Mouse (Mus musculus) frontal cortex, adult 2 months (tissue): ENCODE measurements around the gene Vta1. TPM values are rescaled to one million over a fixed set of nuclear protein-coding genes. Genes with fewer than 3 reads are reported as not detected.

Source experiments
- DNase-seq, 2 experiments: peaks; one replicate each; pipeline ENCODE4 v3.0.0; 2022; ENCODE audit warnings: low spot score in 1 of 2; ENCODE audit errors: extremely low spot score in 1 of 2
- polyA plus RNA-seq: library from polyadenylated mRNA; depleted of rRNA; stranded (reverse); fragments of >200 nt; gene quantifications from 2 replicates; pipeline ENCODE4 v1.2.3, GENCODE M21; 2012; rRNA removed

Gene Vta1
- polyA plus RNA-seq, result 93.5 and 103 TPM in 2 replicates

DNA sequence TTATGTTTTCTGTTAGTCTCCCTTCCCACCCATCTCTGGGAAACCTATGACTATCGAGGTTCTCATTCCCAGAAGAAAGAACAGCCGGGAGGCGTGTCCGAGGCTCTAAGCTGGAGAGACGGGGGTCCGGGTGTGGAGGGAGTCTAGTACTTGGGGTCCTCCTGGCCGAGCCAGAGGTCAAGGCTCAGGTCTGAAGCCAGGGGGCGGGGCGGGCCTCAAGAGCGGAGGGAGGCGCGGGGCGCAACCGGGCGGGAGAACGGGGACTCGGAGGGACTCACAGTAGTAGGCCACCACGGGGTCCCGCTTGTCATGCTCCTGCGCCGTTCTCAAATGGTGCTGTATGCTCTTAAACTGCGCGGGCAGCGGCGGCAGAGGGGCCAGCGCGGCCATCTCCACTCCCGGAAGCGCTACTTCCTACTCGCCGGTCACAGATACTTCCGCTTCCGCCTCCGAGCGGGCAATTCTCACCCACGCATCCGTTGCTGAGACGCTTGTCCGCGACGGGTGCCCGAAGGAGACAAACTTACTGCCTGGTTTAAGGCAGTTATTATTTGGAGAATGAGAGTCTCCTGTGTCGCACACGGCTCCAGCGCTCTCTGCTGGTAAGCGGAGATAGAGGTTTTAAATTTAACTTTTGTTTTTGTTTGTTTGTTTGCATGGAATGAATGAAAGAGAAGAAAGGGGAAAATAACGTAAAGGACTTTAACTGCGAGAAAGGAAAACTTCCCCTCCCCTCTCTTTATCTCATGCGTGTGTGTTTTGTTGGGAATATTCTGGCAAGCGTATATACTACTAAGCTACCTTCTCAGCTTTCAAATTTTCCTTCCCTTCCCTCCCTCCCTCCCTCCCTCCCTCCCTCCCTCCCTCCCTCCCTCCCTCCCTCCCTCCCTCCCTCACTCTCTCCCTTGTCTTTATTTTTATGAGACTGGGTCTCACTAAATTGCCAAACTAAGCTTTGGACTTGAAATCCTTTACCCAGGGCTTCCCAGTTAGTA lies at the start of gene Vta1, which contains the start of gene Nmbr:
Vta1 (minus strand) TSS at position 489 of the 995 bp plus-strand sequence.
Nmbr (plus strand) TSS at position 520 of the 995 bp plus-strand sequence.
- DNase-seq, result peak; percentile 99 to 100

DNA sequence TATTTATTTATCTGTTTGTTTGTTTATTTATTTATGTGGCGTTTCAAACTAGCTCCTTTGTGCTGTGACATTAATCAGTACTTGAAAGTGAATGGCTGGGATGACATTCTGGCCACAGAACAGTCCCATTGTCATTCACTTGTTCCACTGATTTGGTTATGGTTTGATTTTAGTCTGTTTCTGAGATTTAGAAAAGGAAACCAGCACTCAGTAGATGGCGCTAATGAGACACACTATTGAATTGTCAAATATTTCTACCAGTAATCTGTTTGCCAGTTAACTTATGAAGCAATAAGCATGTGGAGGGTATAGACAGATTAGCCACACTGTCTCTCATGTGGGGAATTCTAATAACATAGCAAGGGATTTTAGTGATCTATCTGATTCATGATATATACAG lies 28.9 kb upstream of the Vta1 start:
- peak; percentile 15 to 88 for DNase-seq

DNA sequence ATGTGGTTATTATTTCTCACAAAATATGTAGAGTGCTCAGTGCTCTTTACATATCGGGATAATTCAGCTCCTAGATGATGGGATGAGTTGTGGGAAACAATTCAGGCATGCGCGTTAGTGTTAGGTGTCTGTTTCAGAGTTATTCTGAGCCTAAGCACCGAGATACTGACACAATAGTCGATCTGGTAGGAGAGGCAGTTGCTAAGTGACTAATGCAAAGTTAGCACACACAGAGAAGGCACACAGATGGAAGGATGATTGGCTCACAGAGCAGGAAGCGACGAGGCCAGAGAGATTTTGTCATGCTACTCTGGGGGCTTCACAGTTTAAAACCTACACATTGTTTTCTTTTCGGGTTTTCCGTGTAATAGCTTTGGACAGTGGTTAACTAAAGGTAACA lies 20.3 kb upstream of the Vta1 start:
- peak; percentile 33 to 63 for DNase-seq

DNA sequence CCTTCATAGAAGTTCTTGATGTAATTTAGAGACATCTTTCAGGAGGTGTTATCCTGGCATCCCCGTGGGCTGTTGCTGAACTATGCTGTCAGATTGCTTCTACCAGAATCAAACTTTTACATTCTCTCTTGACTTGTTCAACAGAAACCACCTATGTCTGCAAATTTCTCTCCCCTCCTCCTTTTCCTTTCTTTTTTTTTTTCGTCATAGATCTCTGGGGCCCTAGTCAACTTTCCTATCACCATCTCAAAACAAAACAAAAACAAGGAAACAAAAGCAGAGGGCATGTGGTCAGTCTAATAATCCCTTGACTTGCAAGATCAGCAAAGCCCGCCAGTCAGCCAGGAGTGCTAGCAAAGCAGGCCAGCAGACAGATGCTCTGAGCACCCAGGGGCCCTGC lies 12.8 kb upstream of the Vta1 start, which contains the start of gene Gje1:
Gje1 (minus strand) TSS at position 101 of the 400 bp plus-strand sequence.
- DNase-seq, result no peak

DNA sequence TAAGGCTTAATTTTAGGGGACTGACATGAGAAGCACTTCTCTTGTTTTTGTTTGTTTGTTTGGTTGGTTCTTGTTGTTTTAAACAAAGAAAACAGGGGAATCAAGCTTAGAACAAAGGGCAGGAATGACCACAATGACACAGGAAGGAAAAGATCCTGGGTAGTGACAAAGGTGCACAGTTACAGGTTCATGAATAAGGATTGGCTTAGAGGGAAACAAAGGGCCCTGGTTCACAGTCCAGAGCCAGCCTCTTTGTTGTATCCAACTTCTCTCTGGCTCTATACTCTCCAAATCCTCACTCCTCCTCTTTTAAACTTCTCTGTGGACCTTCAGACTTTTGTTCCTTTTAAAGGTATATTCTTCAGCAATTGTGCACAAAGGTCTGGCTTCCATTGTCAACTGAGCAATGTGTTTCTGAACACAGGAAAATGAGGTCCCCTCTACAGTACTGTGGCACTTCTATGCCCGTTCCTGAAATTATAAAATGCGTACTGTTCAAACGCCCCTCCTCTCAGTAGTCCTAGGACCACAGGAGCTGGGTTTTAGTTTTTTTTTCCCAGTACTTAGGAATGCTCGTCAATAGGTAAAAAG lies 1.4 kb downstream of the Vta1 start:
- DNase-seq, result no peak

DNA sequence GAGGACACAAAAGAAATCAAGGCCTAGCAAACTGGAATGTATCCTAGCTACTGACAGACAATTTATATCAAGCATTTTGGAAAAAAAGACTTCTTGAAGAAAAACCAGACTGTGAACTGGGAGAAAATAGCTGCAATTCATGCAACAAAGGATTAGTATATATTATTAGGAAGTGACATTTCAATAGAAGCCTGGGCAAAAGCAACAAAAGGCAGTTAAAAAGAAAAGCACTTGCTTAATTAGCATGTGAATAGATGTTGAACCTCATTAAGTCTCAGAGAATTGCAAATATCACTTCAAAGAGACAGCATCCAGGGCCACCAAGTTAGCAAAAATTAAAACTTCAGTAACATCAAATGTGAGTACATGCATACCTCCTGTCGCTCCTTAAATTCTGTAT lies 2.1 kb downstream of the Vta1 start:
- DNase-seq, result no peak

DNA sequence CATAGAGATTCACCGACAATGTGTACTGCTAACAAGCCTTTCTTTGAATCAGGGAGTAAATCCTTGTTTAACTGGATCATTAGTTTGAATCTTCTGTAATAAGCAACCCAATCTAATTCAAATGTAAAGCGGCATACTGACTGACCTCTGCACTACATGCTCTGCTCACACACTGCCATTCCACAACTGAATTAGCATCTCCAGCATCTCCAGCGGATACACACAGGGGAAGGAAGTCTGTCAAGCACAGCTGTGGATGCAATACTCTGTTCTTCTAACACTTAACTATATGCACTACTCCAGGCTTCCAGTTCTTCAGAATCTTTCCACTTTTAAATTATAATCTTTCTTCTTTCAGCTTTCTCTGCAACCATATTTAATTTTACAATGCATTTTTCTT lies 15.0 kb downstream of the Vta1 start:
- DNase-seq, result no peak

DNA sequence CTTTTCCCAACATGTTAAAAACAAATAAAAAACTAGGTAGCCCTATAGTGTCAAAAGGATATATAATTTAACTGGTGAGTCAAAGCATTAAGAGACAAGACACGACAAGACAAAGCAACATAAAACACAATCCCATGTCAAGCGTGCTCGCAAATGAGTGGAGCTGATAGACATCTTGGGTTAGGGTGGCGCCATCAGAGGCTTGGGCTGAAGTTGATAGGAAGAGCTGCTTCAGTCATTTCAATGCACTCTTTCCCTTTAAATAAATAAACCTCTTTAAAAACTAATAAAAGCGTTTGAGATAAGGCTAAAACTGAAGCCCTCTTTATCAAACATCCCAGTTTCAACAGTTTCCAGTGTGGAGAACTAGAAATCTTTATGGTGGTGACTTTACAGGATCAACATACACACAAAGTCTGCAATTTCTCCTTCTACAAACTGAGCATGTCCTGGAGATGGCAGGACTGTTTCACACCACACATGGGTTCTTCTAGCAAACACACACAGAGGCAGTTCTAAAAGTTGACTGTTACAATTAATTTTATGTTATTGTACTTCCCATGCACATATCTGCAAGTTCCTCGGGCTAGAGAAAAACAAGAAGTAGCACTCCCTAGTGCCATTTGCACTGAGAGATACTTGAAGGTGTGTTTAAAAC lies 16.4 kb downstream of the Vta1 start:
- DNase-seq, result no peak

DNA sequence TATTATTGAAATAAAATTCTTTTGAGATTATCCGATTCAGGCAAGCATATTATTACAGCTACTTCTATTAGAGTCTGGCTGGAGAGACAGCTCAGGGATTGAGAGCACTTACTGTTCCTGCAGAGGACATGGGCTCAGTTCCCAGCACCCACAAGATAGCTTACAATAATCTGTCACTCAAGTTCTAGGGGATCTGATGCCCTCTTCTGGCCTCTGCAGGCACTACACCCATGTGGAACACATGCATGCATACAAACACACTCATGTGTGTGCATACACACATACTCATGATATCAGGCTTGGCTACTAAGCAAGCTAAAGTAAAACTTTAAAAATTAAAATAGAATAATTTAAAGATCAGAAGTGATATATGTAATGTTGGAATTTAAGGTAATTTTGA lies 19.7 kb downstream of the Vta1 start:
- DNase-seq, result no peak

DNA sequence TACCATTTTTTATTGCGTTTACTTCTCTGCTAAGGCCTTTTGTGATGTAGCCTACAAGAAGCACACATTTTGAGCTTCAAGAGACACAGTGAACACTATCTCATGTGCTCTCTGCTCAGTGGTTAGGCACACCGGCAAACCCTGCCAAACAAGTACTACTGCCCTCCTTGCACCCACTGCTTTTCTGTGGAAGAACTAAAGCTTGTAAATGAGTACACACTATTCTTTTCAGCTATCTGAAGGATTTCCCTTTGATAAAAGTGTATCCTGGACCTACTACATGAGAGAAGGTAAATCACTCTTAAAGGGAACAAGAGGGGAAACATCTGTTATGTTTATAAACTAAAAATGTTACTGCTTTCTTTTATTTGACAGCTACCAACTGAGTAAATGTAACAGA lies 39.2 kb downstream of the Vta1 start:
- no peak for DNase-seq

DNA sequence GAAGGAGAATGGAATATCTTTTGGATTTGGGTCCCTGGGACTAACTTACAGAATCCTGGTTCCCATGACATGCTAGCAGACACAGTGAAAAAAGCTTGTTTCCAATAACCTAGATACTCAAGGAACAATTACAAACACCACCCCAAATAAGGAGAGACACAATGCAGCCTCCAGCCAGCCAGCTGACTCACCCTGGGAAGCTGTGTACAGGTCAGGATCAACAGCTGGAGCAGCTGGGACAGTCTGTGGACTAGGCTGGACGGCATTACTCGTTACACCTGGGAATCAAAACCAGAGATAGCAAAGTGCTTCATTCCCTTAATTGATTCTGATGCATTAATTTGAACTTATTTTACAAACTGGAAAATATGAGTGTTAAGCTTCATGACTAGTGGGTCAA lies 44.5 kb downstream of the Vta1 start:
- no peak for DNase-seq

DNA sequence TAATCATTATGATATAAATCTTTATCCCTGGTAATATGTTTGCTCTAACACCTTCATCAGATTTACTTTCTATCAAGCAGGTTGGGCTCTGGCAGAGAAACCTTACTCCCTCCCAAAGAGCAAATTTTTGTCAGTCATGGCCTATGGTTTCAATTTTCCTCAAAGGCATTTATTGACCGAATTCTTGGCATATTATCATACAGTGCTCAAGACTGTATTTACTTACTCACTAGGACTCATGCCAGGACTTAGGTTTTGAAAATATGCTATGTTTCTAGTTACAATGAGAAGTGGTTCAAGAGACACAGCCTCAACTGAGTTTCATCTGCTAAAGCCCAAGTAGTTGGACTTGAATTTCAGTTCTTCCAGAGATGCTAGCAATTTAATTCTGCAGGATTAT lies 65.7 kb downstream of the Vta1 start:
- DNase-seq, result no peak

DNA sequence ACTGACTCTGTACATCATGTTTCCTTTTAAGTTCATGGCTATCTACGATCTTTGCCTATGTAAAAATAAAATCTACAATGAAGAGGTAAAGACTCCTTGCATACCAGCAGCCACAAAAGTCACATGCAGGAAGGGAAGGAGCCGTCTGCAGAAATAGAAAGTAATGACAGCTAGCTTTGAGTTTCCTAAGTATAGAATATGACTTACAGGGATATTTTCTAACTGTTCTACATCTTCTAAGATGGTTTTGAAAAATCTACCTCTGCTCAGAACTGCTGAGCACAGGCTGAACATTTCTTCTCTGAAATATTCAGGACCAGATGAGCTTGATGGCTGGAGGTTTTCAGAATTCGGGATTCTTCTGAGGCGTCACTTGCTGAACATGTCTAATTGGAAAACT lies 66.3 kb downstream of the Vta1 start:
- peak in 1 of 2 experiments; percentile 9 for DNase-seq

DNA sequence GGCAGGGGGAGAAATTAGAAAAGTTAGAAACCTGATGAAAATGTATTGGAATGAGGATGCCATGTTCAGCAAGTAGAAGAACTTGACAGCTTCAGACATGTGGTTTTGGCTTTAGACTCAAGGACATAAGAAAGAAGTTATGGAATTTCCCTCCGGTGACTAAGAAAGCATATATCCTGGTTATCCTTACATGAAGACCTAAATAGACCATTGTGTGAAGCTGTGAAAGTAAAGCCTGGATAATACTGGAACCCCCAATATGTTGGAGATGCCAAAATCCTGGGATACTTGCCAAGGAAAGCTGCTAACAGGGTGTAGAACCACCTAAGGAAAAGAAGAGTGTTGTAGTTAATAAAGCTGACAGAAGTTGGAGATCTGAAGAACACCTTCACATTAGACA lies 79.7 kb downstream of the Vta1 start:
- peak in 1 of 2 experiments; percentile 3 for DNase-seq

DNA sequence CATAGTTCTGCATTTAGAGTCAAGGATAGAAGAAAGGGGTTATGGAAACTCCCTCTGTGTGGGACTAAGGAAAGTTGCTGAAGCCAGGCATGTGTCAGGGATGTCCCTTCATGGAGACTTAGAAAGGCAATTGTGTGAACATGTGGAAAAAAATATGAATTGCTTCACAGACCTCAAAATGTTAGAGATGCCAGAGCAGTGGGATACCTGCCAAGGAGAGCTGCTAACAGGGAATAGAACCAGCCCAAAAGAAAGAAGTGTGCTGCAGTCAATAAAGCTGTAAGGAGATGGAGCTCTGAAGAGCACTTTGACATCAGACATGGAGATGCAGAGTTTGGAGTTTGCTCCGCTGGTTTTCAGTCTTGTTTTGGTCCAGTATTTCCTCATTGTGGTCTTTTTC lies 86.2 kb downstream of the Vta1 start:
- DNase-seq, result peak in 1 of 2 experiments; percentile 9

DNA sequence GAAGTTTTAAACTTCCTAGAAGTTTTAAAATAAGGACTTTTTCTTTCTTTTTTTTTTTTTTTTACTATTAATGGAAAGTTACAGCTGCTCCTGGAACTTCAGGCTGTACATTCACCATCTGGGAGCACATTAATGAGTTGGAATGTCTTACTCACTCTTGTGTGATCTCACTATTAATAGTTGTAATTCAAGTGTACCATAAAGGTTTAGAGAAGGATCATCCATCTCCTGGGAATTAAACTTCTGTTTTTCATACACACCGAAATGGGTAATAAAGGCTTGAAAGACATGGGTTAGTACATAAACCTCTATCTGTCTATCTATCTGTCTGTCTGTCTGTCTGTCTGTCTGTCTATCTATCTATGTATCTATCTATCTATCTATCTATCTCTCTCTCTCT lies 87.1 kb downstream of the Vta1 start:
- no peak for DNase-seq

DNA sequence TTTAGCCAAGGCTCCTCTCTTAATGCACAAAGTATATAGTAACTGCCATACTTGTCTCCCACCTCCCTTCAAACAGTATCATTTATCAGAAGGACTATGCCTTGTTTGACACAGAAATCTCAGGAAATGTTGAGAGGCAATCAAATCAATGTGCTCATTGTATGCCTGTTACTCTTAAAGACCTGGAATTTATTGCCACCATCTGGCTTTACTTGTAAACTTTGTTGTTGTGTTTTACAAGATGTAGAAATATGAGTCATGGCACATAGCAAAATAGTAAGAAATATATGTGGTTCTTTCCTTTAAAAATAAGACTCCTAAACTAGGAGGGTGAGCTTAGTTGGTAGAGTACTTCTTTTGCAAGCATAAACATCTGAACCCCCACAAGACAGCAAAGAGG lies 89.9 kb downstream of the Vta1 start:
- DNase-seq, result no peak

DNA sequence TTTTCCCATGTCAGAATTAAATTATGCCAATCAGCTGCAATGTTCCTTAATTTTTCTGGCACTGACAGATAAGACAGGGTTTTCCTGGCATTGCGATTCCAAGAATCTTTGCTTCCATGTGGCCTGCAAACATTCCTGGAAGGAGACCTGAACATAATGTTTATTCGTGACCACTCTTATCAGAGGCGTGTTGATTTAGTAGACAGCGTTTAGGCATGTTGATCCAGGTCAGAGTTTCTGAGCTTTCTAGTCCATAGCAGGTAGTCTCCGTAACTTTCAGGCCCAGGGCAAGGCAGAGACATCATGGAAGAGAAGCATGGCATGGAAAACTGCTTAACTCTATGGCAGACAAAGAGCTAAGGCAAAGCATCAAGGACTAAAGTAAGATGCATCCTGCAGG lies 97.8 kb downstream of the Vta1 start:
- no peak for DNase-seq
